In genomic region chr6:42689761-42690160, GRCm38 (mm10) we compare ENCODE assay signal across 34 mouse cellular contexts. TPM values are rescaled to one million over a fixed set of nuclear protein-coding genes. Genes with fewer than 3 reads are reported as not detected.
DNase-seq lines count a peak whose midpoint lies in the region; ATAC-seq lines count a peak whose summit lies in the region.
"Had no signal": no experiment of that assay in that cellular context is flagged by ENCODE, and none has a peak within 500 bp of the region (broad histone marks: within the 10 kb centered on the region; RNA-seq: fewer than 3 reads in every experiment).

No protein-coding gene starts in this region.

- no peaks in the 10 kb centered on the region for H3K36me3 ChIP-seq in liver, embryonic 13.5 days
- no peaks in the 10 kb centered on the region for H3K36me3 ChIP-seq in liver, embryonic 15.5 days (replicated peaks)
- H3K36me3 ChIP-seq in forebrain, embryonic 11.5 days (ENCODE audit: control insufficient read depth, insufficient read depth, low read length) = no peaks in the 10 kb centered on the region; the same call in 1 of the 2 replicates

- ATAC-seq in liver, embryonic 13.5 days (ENCODE audit: low read depth) = peak; percentile 72
- ATAC-seq in liver, embryonic 15.5 days (ENCODE audit: insufficient read depth) = peak; percentile 56
- ATAC-seq in megakaryocyte progenitor cell, adult 5-6 weeks (replicated peaks; ENCODE audit: poor library complexity) = peak; percentile 11; the same call in 1 of the 2 replicates
- no peak for ATAC-seq in forebrain, embryonic 11.5 days (replicated peaks; ENCODE audit: low FRiP score)
- ATAC-seq: activated CD4-positive, CD25-positive, alpha-beta regulatory T cell, adult 4 months; CD4-positive, CD25-positive, alpha-beta regulatory T cell, adult 4 months; forebrain, embryonic 14.5 days; forebrain, postnatal 0 days; hindbrain, embryonic 16.5 days had no signal

- peaks cover 28% of the 10 kb centered on the region for H3K4me1 ChIP-seq in liver, embryonic 13.5 days (replicated peaks)
- peaks cover 25% of the 10 kb centered on the region for H3K4me1 ChIP-seq in liver, embryonic 15.5 days (replicated peaks)
- peaks cover 5% of the 10 kb centered on the region; the same call in 1 of the 2 replicates for H3K4me1 ChIP-seq in forebrain, embryonic 11.5 days (replicated peaks; ENCODE audit: control insufficient read depth, insufficient read depth, low read length)

- H3K27ac ChIP-seq in liver, embryonic 13.5 days = 0 out of 2 replicates have a peak overlapping the region, but pooled peaks have one; percentile 0
- no peak overlapping the region for H3K27ac ChIP-seq in liver, embryonic 15.5 days (replicated peaks)
- H3K27ac ChIP-seq in forebrain, embryonic 11.5 days (ENCODE audit: low read depth, low read length) = no peak overlapping the region
- H3K27ac ChIP-seq: forebrain, embryonic 10.5 days; gastrocnemius, adult 2 months; heart, embryonic 15.5 days; hindbrain, embryonic 10.5 days; hindbrain, embryonic 13.5 days had no signal

- H3K4me3 ChIP-seq in liver, embryonic 13.5 days (replicated peaks) = no peak overlapping the region
- no peak overlapping the region for H3K4me3 ChIP-seq in liver, embryonic 15.5 days (replicated peaks)
- H3K4me3 ChIP-seq in forebrain, embryonic 11.5 days (ENCODE audit: low read depth, low read length) = no peak overlapping the region
- H3K4me3 ChIP-seq: forebrain, embryonic 10.5 days; gastrocnemius, adult 2 months; heart, embryonic 12.5 days; heart, embryonic 15.5 days; hindbrain, embryonic 10.5 days; hindbrain, embryonic 13.5 days had no signal

- H3K9ac ChIP-seq in liver, embryonic 13.5 days = no peak overlapping the region
- no peak overlapping the region for H3K9ac ChIP-seq in liver, embryonic 15.5 days
- no peak overlapping the region for H3K9ac ChIP-seq in forebrain, embryonic 11.5 days (ENCODE audit: low read length)
- H3K9ac ChIP-seq: forebrain, postnatal 0 days; heart, embryonic 12.5 days; heart, embryonic 15.5 days; hindbrain, embryonic 13.5 days had no signal

- H3K27me3 ChIP-seq in liver, embryonic 13.5 days = no peaks in the 10 kb centered on the region
- no peaks in the 10 kb centered on the region for H3K27me3 ChIP-seq in liver, embryonic 15.5 days
- no peaks in the 10 kb centered on the region for H3K27me3 ChIP-seq in forebrain, embryonic 11.5 days (ENCODE audit: control insufficient read depth, insufficient read depth, low read length)
- H3K27me3 ChIP-seq: heart, embryonic 12.5 days; heart, embryonic 15.5 days; hindbrain, embryonic 13.5 days had no signal

- no peak for DNase-seq in liver, embryonic 13.5 days
- DNase-seq in forebrain, embryonic 11.5 days (ENCODE audit: low spot score) = no peak
- no peak for DNase-seq in gastrocnemius, postnatal 10 days
- no peak for DNase-seq in spleen, postnatal 36 days (ENCODE audit: low spot score in 2 of 2)
- DNase-seq: adrenal gland, adult 8-10 months; adrenal gland, postnatal 25 days; cerebellum, adult 11-12 months; cerebellum, adult 8-10 months; cerebellum, postnatal 10 days; cerebellum, postnatal 36 days; forebrain, postnatal 0 days; gastrocnemius, adult 2 months; gastrocnemius, postnatal 25 days; heart, adult 18-20 months; heart, postnatal 10 days; heart, postnatal 36 days had no signal

- H3K4me2 ChIP-seq in liver, embryonic 13.5 days = no peak overlapping the region
- H3K4me2 ChIP-seq in liver, embryonic 15.5 days = no peak overlapping the region
- no peak overlapping the region for H3K4me2 ChIP-seq in forebrain, embryonic 11.5 days (ENCODE audit: low read depth, low read length, severe bottlenecking)
- H3K4me2 ChIP-seq: heart, embryonic 12.5 days; heart, embryonic 15.5 days; hindbrain, embryonic 13.5 days had no signal

- H3K9me3 ChIP-seq in liver, embryonic 13.5 days (replicated peaks) = no peaks in the 10 kb centered on the region
- H3K9me3 ChIP-seq in liver, embryonic 15.5 days (replicated peaks) = no peaks in the 10 kb centered on the region
- no peaks in the 10 kb centered on the region for H3K9me3 ChIP-seq in forebrain, embryonic 11.5 days (ENCODE audit: control insufficient read depth, low read length)
- H3K9me3 ChIP-seq: forebrain, embryonic 10.5 days; heart, embryonic 12.5 days; heart, embryonic 15.5 days; hindbrain, embryonic 10.5 days; hindbrain, embryonic 13.5 days had no signal

RNA-seq across cellular contexts. Expression of gene Tcaf1, which starts 20.1 kb away (rescaled TPM):
- polyA plus RNA-seq in liver, embryonic 13.5 days (2015; fragmentation: Nextera tagmentation; extraction: Ambion mirVana) = 6.0 and 7.8 TPM in 2 replicates
- 4.7 TPM in 2 replicates for polyA plus RNA-seq in liver, embryonic 15.5 days (2015; fragmentation: Nextera tagmentation; extraction: Ambion mirVana)
- 0.05 and 0.37 TPM in 2 replicates for total RNA-seq in megakaryocyte progenitor cell, adult 5-6 weeks (2015)
- 0.27 and 1.4 TPM in 2 replicates for total RNA-seq in megakaryocyte progenitor cell, adult 5-6 weeks (2017)
- polyA plus RNA-seq in forebrain, embryonic 11.5 days (2014; fragmentation: Nextera tagmentation; extraction: Ambion mirVana) = 134 and 143 TPM in 2 replicates
- total RNA-seq in gastrocnemius, postnatal 10 days (2021) = 10 to 100 TPM; 24.7 to 26.3 TPM
- total RNA-seq: MEL had no signal
- polyA plus RNA-seq: CD4-positive, CD25-positive, alpha-beta regulatory T cell, adult 4 months had no signal

RNA-seq across cellular contexts. Expression of gene Tcaf2, which starts 44.7 kb away (rescaled TPM):
- 0.24 and 0.27 TPM in 2 replicates for polyA plus RNA-seq in liver, embryonic 13.5 days (2015; fragmentation: Nextera tagmentation; extraction: Ambion mirVana)
- 0.15 and 0.23 TPM in 2 replicates for polyA plus RNA-seq in liver, embryonic 15.5 days (2015; fragmentation: Nextera tagmentation; extraction: Ambion mirVana)
- 0.15 TPM in 1 of 2 replicates, not detected in the other for total RNA-seq in megakaryocyte progenitor cell, adult 5-6 weeks (2015)
- 0.08 TPM in 1 of 2 replicates, not detected in the other for total RNA-seq in megakaryocyte progenitor cell, adult 5-6 weeks (2017)
- polyA plus RNA-seq in forebrain, embryonic 11.5 days (2014; fragmentation: Nextera tagmentation; extraction: Ambion mirVana) = 1.4 and 2.1 TPM in 2 replicates
- total RNA-seq in gastrocnemius, postnatal 10 days (2021) = 1 to 10 TPM; 6.0 to 6.3 TPM
- total RNA-seq: MEL had no signal
- polyA plus RNA-seq: activated CD4-positive, CD25-positive, alpha-beta regulatory T cell, adult 4 months; CD4-positive, CD25-positive, alpha-beta regulatory T cell, adult 4 months had no signal

RNA-seq across cellular contexts. Expression of gene Olfr453, which starts 49.4 kb away (rescaled TPM):
- not detected in 2 replicates for polyA plus RNA-seq in liver, embryonic 13.5 days (2015; fragmentation: Nextera tagmentation; extraction: Ambion mirVana)
- not detected in 2 replicates for polyA plus RNA-seq in liver, embryonic 15.5 days (2015; fragmentation: Nextera tagmentation; extraction: Ambion mirVana)
- total RNA-seq in megakaryocyte progenitor cell, adult 5-6 weeks (2015) = not detected in 2 replicates
- total RNA-seq in megakaryocyte progenitor cell, adult 5-6 weeks (2017) = not detected in 2 replicates
- polyA plus RNA-seq in forebrain, embryonic 11.5 days (2014; fragmentation: Nextera tagmentation; extraction: Ambion mirVana) = not detected in 2 replicates
- not detected for total RNA-seq in gastrocnemius, postnatal 10 days (2021)
- total RNA-seq: adrenal gland, adult 8-10 months; adrenal gland, postnatal 25 days; forebrain, postnatal 0 days; gastrocnemius, adult 2 months; gastrocnemius, postnatal 25 days; heart, adult 18-20 months; heart, postnatal 10 days; heart, postnatal 36 days; MEL had no signal
- polyA plus RNA-seq: activated CD4-positive, CD25-positive, alpha-beta regulatory T cell, adult 4 months; brain, embryonic 14.5 days; C2C12; CD4-positive, CD25-positive, alpha-beta regulatory T cell, adult 4 months; embryonic facial prominence, embryonic 11.5 days; embryonic facial prominence, embryonic 14.5 days; forebrain, embryonic 10.5 days; forebrain, embryonic 14.5 days; forebrain, postnatal 0 days; frontal cortex, adult 2 months; gonadal fat pad, adult 2 months; heart, embryonic 12.5 days; heart, embryonic 15.5 days; hindbrain, embryonic 10.5 days; hindbrain, embryonic 13.5 days; hindbrain, embryonic 16.5 days had no signal

Comparison
In these comparisons a context has a peak if more than half of its experiments do, and no peak if none do; other contexts are left out.
1. RNA of gene Tcaf1, which starts 20.1 kb away (polyA plus RNA-seq): 134 to 143 TPM in forebrain, embryonic 11.5 days; 6.0 to 7.8 TPM in liver, embryonic 13.5 days and 4.7 TPM in liver, embryonic 15.5 days; every median in the first group is over 10 times any median in the second.